Mouse (Mus musculus) adrenal gland, adult (tissue): Measurements from ENCODE around the gene Srsf2.

Source experiments
- DNase-seq, 2 experiments: peaks; one replicate each; pipeline ENCODE4 v3.0.0; 2022 to 2023; ENCODE audit warnings: low spot score in 1 of 2; ENCODE audit not compliant: inconsistent age in 2 of 2

Gene Srsf2

GRCm38 (mm10) chr11:116853512-116853928 lies 626 bp upstream of the Srsf2 start:
- DNase-seq: peak; percentile 98 to 100

GRCm38 (mm10) chr11:116852291-116852890 lies 503 bp downstream of the Srsf2 start, which contains the start of gene Mfsd11:
TSS of gene Mfsd11 (plus strand) at chr11:116852440.
- DNase-seq: peak; percentile 89 to 94

GRCm38 (mm10) chr11:116851576-116852290 lies 1.2 kb downstream of the Srsf2 start:
- DNase-seq: peak in 1 of 2 experiments; percentile 63

- DNase-seq: peak in 1 of 2 experiments; percentile 46
Measured at GRCm38 (mm10) chr11:116850833-116851477, 1.9 kb downstream of the Srsf2 start.

- DNase-seq: peak in 1 of 2 experiments; percentile 32
Measured at GRCm38 (mm10) chr11:116850085-116850484, 2.8 kb downstream of the Srsf2 start.

GRCm38 (mm10) chr11:116849587-116849986 lies 3.3 kb downstream of the Srsf2 start:
- DNase-seq: no peak

- DNase-seq: peak in 1 of 2 experiments; percentile 41
Measured at GRCm38 (mm10) chr11:116848877-116849178, 4.1 kb downstream of the Srsf2 start.

- DNase-seq: no peak
Measured at GRCm38 (mm10) chr11:116848086-116848876, 4.6 kb downstream of the Srsf2 start.

- DNase-seq: peak in 1 of 2 experiments; percentile 29
Measured at GRCm38 (mm10) chr11:116847187-116848085, 5.5 kb downstream of the Srsf2 start.

- no peak for DNase-seq
Measured at GRCm38 (mm10) chr11:116846593-116847181, 6.2 kb downstream of the Srsf2 start.

- peak; percentile 99 for DNase-seq
Measured at GRCm38 (mm10) chr11:116843261-116844233, 9.3 kb downstream of the Srsf2 start, which contains the start of the genes Mettl23 and Jmjd6. TSS of gene Mettl23 (plus strand) at chr11:116843278. TSS of gene Jmjd6 (minus strand) at chr11:116843449.

- peak; percentile 84 to 93 for DNase-seq
Measured at GRCm38 (mm10) chr11:116842531-116843260, 10.2 kb downstream of the Srsf2 start.

GRCm38 (mm10) chr11:116840748-116841147 lies 12.1 kb downstream of the Srsf2 start:
- DNase-seq: peak in 1 of 2 experiments; percentile 37

- peak in 1 of 2 experiments; percentile 41 for DNase-seq
Measured at GRCm38 (mm10) chr11:116839601-116840000, 13.3 kb downstream of the Srsf2 start.

- DNase-seq: peak in 1 of 2 experiments; percentile 28
Measured at GRCm38 (mm10) chr11:116838936-116839335, 14.0 kb downstream of the Srsf2 start.

- DNase-seq: no peak
Measured at GRCm38 (mm10) chr11:116837441-116837840, 15.5 kb downstream of the Srsf2 start.

- DNase-seq: no peak
Measured at GRCm38 (mm10) chr11:116836283-116836682, 16.6 kb downstream of the Srsf2 start.

- no peak for DNase-seq
Measured at GRCm38 (mm10) chr11:116834954-116835353, 17.9 kb downstream of the Srsf2 start.
